Mouse (Mus musculus) stomach, postnatal 0 days (tissue): ENCODE measurements at regions not wholly inside any gene's neighbourhood (a gene's known extent, or its start where the extent isn't known, plus 50 kb on each side); places are given as distances from the start of the nearest gene placed in this dataset.
A peak's percentile ranks its signal among the peaks of the same experiment; 100 is the strongest.

Source experiments
- ATAC-seq: fragments of 200-750 bp; cut with Nextera tagmentation; 2 replicates; pipeline ENCODE4 v1.8.0; 2017; ENCODE audit not compliant: low FRiP score, low TSS enrichment
- DNase-seq: peaks from one replicate; pipeline ENCODE4 v3.0.0-alpha.2; 2016; ENCODE audit warnings: low spot score
- H3K27ac ChIP-seq: fragments of 300-500 bp; sonication (generic); replicated peaks from 2 replicates; pipeline ENCODE4 v1.5.1; 2014; ENCODE audit warnings: mild to moderate bottlenecking, control low read depth
- H3K27me3 ChIP-seq: fragments of 300-500 bp; sonication (generic); 2 replicates; pipeline ENCODE4 v1.6.1; 2014; ENCODE audit warnings: low read length; ENCODE audit not compliant: control insufficient read depth, insufficient read depth
- H3K36me3 ChIP-seq: fragments of 300-500 bp; sonication (generic); 2 replicates; pipeline ENCODE4 v1.6.1; 2014; ENCODE audit warnings: low read length, mixed read lengths; ENCODE audit not compliant: control insufficient read depth, insufficient read depth
- H3K4me1 ChIP-seq: fragments of 300-500 bp; sonication (generic); replicated peaks from 2 replicates; pipeline ENCODE4 v1.6.1; 2014; ENCODE audit warnings: antibody characterized with exemption; ENCODE audit not compliant: control insufficient read depth, insufficient read depth
- H3K4me2 ChIP-seq: fragments of 300-500 bp; sonication (generic); replicated peaks from 2 replicates; pipeline ENCODE4 v1.6.1; 2014; ENCODE audit warnings: low read depth, mild to moderate bottlenecking, control low read depth, moderate library complexity
- H3K4me3 ChIP-seq: fragments of 300-500 bp; sonication (generic); 2 replicates; pipeline ENCODE4 v1.5.1; 2014; ENCODE audit warnings: low read depth, low read length, control low read depth
- H3K9ac ChIP-seq: fragments of 300-500 bp; sonication (generic); 2 replicates; pipeline ENCODE4 v1.6.1; 2014; ENCODE audit warnings: mild to moderate bottlenecking, low read length, control low read depth, mixed read lengths
- H3K9me3 ChIP-seq: fragments of 300-500 bp; sonication (generic); 2 replicates; pipeline ENCODE4 v1.6.1; 2016; ENCODE audit warnings: low read length; ENCODE audit not compliant: control insufficient read depth
- CTCF ChIP-seq: IDR thresholded peaks from 2 replicates; pipeline ENCODE4 v1.5.1; 2016; ENCODE audit warnings: antibody characterized with exemption, low read depth, mild to moderate bottlenecking, moderate library complexity
- EP300 ChIP-seq: optimal IDR thresholded peaks from 2 replicates; pipeline ENCODE3; 2016; ENCODE audit warnings: antibody characterized with exemption
- WGBS: fragments of 180-500 bp; shearing (Covaris S2); extraction: QIAGEN DNeasy Blood & Tissue Kit; methylation state at CpG from one replicate; pipeline ENCODE4 v1.1.7; 2014; 5-methylcytosine and 5-hydroxymethylcytosine counted together

- 66% methylated on average over 2 of the region's 2 CpGs for WGBS
- H3K36me3 ChIP-seq: no peaks in the 10 kb centered on the region
- DNase-seq (no peak), ATAC-seq (no peak)
- H3K9ac ChIP-seq: no peak overlapping the region
- H3K4me1 ChIP-seq: no peaks in the 10 kb centered on the region
- H3K27ac ChIP-seq: no peak overlapping the region
- H3K4me3 ChIP-seq: no peak overlapping the region
- no peak overlapping the region for H3K4me2 ChIP-seq
- no peaks in the 10 kb centered on the region for H3K9me3 ChIP-seq
- no peak for TF ChIP-seq EP300
- TF ChIP-seq CTCF: no peak
- no peaks in the 10 kb centered on the region for H3K27me3 ChIP-seq
Measured at GRCm38 (mm10) chr11:31282136-31282535, 87.7 kb downstream of the Stc2 start.

DNA sequence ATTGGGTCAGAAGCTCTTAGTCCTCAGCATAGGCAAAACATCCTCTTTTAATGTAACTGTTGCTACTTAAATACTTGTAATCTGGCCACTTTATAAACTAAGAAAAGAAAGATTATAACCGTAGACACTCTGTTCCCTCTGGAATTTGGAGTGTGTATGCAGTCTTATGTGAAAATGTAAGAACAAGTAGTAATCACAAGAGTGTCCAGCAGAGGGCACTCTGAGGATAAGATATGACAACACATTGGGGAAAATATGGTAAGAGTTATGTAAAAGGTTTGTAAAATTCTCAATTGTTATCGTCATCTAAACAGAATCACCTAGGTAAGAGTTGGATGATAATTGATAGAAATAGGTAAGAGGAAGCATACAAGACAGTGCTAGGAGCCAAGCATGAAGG, 66.2 kb upstream of the Gm17332 start:
- Histone ChIP-seq H3K36me3 (no peaks in the 10 kb centered on the region), H3K9ac (no peak overlapping the region), H3K4me3 (no peak overlapping the region), H3K4me2 (no peak overlapping the region), H3K4me1 (no peaks in the 10 kb centered on the region), H3K27me3 (no peaks in the 10 kb centered on the region), H3K27ac (no peak overlapping the region), H3K9me3 (no peaks in the 10 kb centered on the region)
- peak; percentile 49 for DNase-seq
- 8% methylated on average over 2 of the region's 2 CpGs for WGBS
- no peak for ATAC-seq
- TF ChIP-seq EP300: no peak
- peak; percentile 90 for TF ChIP-seq CTCF
